In genomic region chr16:90673507-90674354, GRCm38 (mm10) we compare ENCODE assay signal across 11 mouse cellular contexts. TPM values are rescaled to one million over a fixed set of nuclear protein-coding genes. Genes with fewer than 3 reads are reported as not detected.
DNase-seq lines count a peak whose midpoint lies in the region; ATAC-seq and TF ChIP-seq lines count a peak whose summit lies in the region.
"Had no signal": no experiment of that assay in that cellular context is flagged by ENCODE, and none has a peak within 500 bp of the region (broad histone marks: within the 10 kb centered on the region; RNA-seq: fewer than 3 reads in every experiment).

No protein-coding gene starts in this region.

- no peaks in the 10 kb centered on the region for H3K4me1 ChIP-seq in hindbrain, embryonic 16.5 days (ENCODE audit: control insufficient read depth, insufficient read depth, low read depth, low read length)
- no peaks in the 10 kb centered on the region for H3K4me1 ChIP-seq in hindbrain, embryonic 12.5 days
- no peaks in the 10 kb centered on the region for H3K4me1 ChIP-seq in forebrain, postnatal 0 days (ENCODE audit: insufficient read depth)
- H3K4me1 ChIP-seq in embryonic facial prominence, embryonic 10.5 days = no peaks in the 10 kb centered on the region
- H3K4me1 ChIP-seq in liver, postnatal 0 days (ENCODE audit: insufficient read depth) = no peaks in the 10 kb centered on the region; the same call in 1 of the 2 replicates
- H3K4me1 ChIP-seq: midbrain, embryonic 12.5 days had no signal

- H3K9ac ChIP-seq in hindbrain, embryonic 16.5 days (ENCODE audit: low read depth, low read length) = no peak overlapping the region
- no peak overlapping the region for H3K9ac ChIP-seq in hindbrain, embryonic 12.5 days
- H3K9ac ChIP-seq in forebrain, postnatal 0 days = no peak overlapping the region
- H3K9ac ChIP-seq in liver, postnatal 0 days (replicated peaks) = no peak overlapping the region
- H3K9ac ChIP-seq: midbrain, embryonic 12.5 days had no signal

- H3K36me3 ChIP-seq in hindbrain, embryonic 16.5 days (ENCODE audit: control insufficient read depth, insufficient read depth, low read length) = no peaks in the 10 kb centered on the region
- H3K36me3 ChIP-seq in hindbrain, embryonic 12.5 days = no peaks in the 10 kb centered on the region
- H3K36me3 ChIP-seq in forebrain, postnatal 0 days (ENCODE audit: insufficient read depth) = no peaks in the 10 kb centered on the region
- no peaks in the 10 kb centered on the region for H3K36me3 ChIP-seq in embryonic facial prominence, embryonic 10.5 days (replicated peaks)
- H3K36me3 ChIP-seq in liver, postnatal 0 days (replicated peaks; ENCODE audit: insufficient read depth, low read length) = no peaks in the 10 kb centered on the region
- H3K36me3 ChIP-seq: G1E; midbrain, embryonic 12.5 days had no signal

- H3K27ac ChIP-seq in hindbrain, embryonic 16.5 days (ENCODE audit: low read depth, low read length) = no peak overlapping the region
- H3K27ac ChIP-seq in hindbrain, embryonic 12.5 days = no peak overlapping the region
- no peak overlapping the region for H3K27ac ChIP-seq in forebrain, postnatal 0 days (ENCODE audit: low read depth, low read length)
- no peak overlapping the region for H3K27ac ChIP-seq in embryonic facial prominence, embryonic 10.5 days (replicated peaks)
- H3K27ac ChIP-seq in liver, postnatal 0 days (ENCODE audit: low read depth) = no peak overlapping the region
- H3K27ac ChIP-seq: midbrain, embryonic 12.5 days had no signal

- peak; percentile 59 for DNase-seq in R1 (ENCODE audit: low read depth, low spot score)
- DNase-seq in brain, adult 2 months (ENCODE audit: low read depth, low spot score) = peak; percentile 91
- no peak for DNase-seq in forebrain, postnatal 0 days
- DNase-seq in embryonic facial prominence, embryonic 10.5 days (ENCODE audit: low spot score) = no peak
- no peak for DNase-seq in liver, postnatal 0 days
- DNase-seq: kidney, postnatal 36 days; thymus, postnatal 25 days had no signal

- TF ChIP-seq CTCF in forebrain, postnatal 0 days (IDR thresholded peaks at IDR 0.05; ENCODE audit: low read depth) = no peak
- TF ChIP-seq CTCF in liver, postnatal 0 days (IDR thresholded peaks at IDR 0.05; ENCODE audit: low read depth) = no peak

- H3K4me2 ChIP-seq in hindbrain, embryonic 16.5 days (ENCODE audit: low read length) = no peak overlapping the region
- H3K4me2 ChIP-seq in hindbrain, embryonic 12.5 days (replicated peaks) = no peak overlapping the region
- H3K4me2 ChIP-seq in forebrain, postnatal 0 days (ENCODE audit: low read depth) = no peak overlapping the region
- no peak overlapping the region for H3K4me2 ChIP-seq in liver, postnatal 0 days (ENCODE audit: low read depth, low read length)
- H3K4me2 ChIP-seq: midbrain, embryonic 12.5 days had no signal

- ATAC-seq in hindbrain, embryonic 16.5 days = peak; percentile 82
- ATAC-seq in hindbrain, embryonic 12.5 days (ENCODE audit: low FRiP score) = no peak
- ATAC-seq in forebrain, postnatal 0 days = peak; percentile 50
- no peak for ATAC-seq in liver, postnatal 0 days

- WGBS in hindbrain, embryonic 16.5 days = 76% methylated on average over 21 of the region's 21 CpGs
- 89% methylated on average over 21 of the region's 21 CpGs for WGBS in hindbrain, embryonic 12.5 days
- WGBS in forebrain, postnatal 0 days = 69% methylated on average over 21 of the region's 21 CpGs
- 89% methylated on average over 21 of the region's 21 CpGs for WGBS in embryonic facial prominence, embryonic 10.5 days
- 72% methylated on average over 21 of the region's 21 CpGs for WGBS in liver, postnatal 0 days (ENCODE audit: insufficient replicate concordance)

- no peaks in the 10 kb centered on the region for H3K27me3 ChIP-seq in hindbrain, embryonic 16.5 days (replicated peaks; ENCODE audit: control insufficient read depth, insufficient read depth, low read length)
- no peaks in the 10 kb centered on the region for H3K27me3 ChIP-seq in hindbrain, embryonic 12.5 days
- H3K27me3 ChIP-seq in forebrain, postnatal 0 days (ENCODE audit: insufficient read depth, low read length) = no peaks in the 10 kb centered on the region
- no peaks in the 10 kb centered on the region for H3K27me3 ChIP-seq in embryonic facial prominence, embryonic 10.5 days (replicated peaks; ENCODE audit: low read depth, poor library complexity, severe bottlenecking)
- no peaks in the 10 kb centered on the region for H3K27me3 ChIP-seq in liver, postnatal 0 days (ENCODE audit: insufficient read depth, low read length)
- H3K27me3 ChIP-seq: midbrain, embryonic 12.5 days had no signal

- no peak overlapping the region for H3K4me3 ChIP-seq in hindbrain, embryonic 16.5 days (ENCODE audit: low read length)
- H3K4me3 ChIP-seq in hindbrain, embryonic 12.5 days = no peak overlapping the region
- no peak overlapping the region for H3K4me3 ChIP-seq in forebrain, postnatal 0 days (ENCODE audit: low read depth, low read length)
- H3K4me3 ChIP-seq in embryonic facial prominence, embryonic 10.5 days = no peak overlapping the region
- H3K4me3 ChIP-seq in liver, postnatal 0 days (ENCODE audit: low read depth, low read length) = no peak overlapping the region
- H3K4me3 ChIP-seq: midbrain, embryonic 12.5 days had no signal

- no peak for TF ChIP-seq EP300 in liver, postnatal 0 days (IDR thresholded peaks at IDR 0.05; ENCODE audit: low read depth)

- H3K9me3 ChIP-seq in hindbrain, embryonic 16.5 days (ENCODE audit: control insufficient read depth, low read length) = no peaks in the 10 kb centered on the region
- H3K9me3 ChIP-seq in hindbrain, embryonic 12.5 days (replicated peaks) = no peaks in the 10 kb centered on the region; the same call in 1 of the 2 replicates
- H3K9me3 ChIP-seq in forebrain, postnatal 0 days (ENCODE audit: low read length) = no peaks in the 10 kb centered on the region
- peaks cover 2% of the 10 kb centered on the region; the same call in 1 of the 2 replicates for H3K9me3 ChIP-seq in embryonic facial prominence, embryonic 10.5 days
- H3K9me3 ChIP-seq in liver, postnatal 0 days (ENCODE audit: low read length) = no peaks in the 10 kb centered on the region
- H3K9me3 ChIP-seq: G1E had no signal

RNA-seq across cellular contexts. Expression of gene Mis18a, which starts 53.5 kb away (rescaled TPM):
- 26.4 and 31.3 TPM in 2 replicates for polyA plus RNA-seq in hindbrain, embryonic 16.5 days (2015; fragmentation: Nextera tagmentation; extraction: Ambion mirVana)
- 48.5 and 49.5 TPM in 2 replicates for polyA plus RNA-seq in hindbrain, embryonic 12.5 days (2016; fragmentation: Nextera tagmentation; extraction: Ambion mirVana)
- 24.1 and 27.0 TPM in 2 replicates for total RNA-seq in forebrain, postnatal 0 days (2014; rRNA removed)
- 29.8 and 33.6 TPM in 2 replicates for polyA plus RNA-seq in forebrain, postnatal 0 days (2015; fragmentation: Nextera tagmentation; extraction: Ambion mirVana)
- 99.0 and 103 TPM in 2 replicates for polyA plus RNA-seq in embryonic facial prominence, embryonic 10.5 days (2016; fragmentation: Nextera tagmentation; extraction: Ambion mirVana)
- polyA plus RNA-seq in liver, postnatal 0 days (2015; fragmentation: Nextera tagmentation; extraction: Ambion mirVana) = 25.7 and 26.1 TPM in 2 replicates

Comparison
In these comparisons a context has a peak if more than half of its experiments do, and no peak if none do; other contexts are left out.
1. ATAC-seq: peak in hindbrain, embryonic 16.5 days (single experiment) and forebrain, postnatal 0 days (single experiment); none in hindbrain, embryonic 12.5 days (single experiment) and liver, postnatal 0 days (single experiment).
2. DNase-seq: peak in R1 (single experiment) and brain, adult 2 months (single experiment); none in forebrain, postnatal 0 days (single experiment), embryonic facial prominence, embryonic 10.5 days (single experiment) and liver, postnatal 0 days (single experiment).